Mouse (Mus musculus) Patski (cell line): Measurements from ENCODE around the gene Men1. TPM values are rescaled to one million over a fixed set of nuclear protein-coding genes. Genes with fewer than 3 reads are reported as not detected.

Experiments
- ATAC-seq: fragments of 100-300 bp; one replicate; pipeline ENCODE4 v1.8.0; 2021
- CTCF ChIA-PET: fragments of 350-600 bp; sonication (Branson Sonifier 250); formaldehyde crosslinking; loops from one replicate; lab custom pipeline; 2022; ENCODE audit warnings: inconsistent platforms; lab: Charles Lee
- POLR2A ChIA-PET: fragments of 350-600 bp; sonication (Branson Sonifier 250); formaldehyde crosslinking; loops from one replicate; lab custom pipeline; 2022; ENCODE audit warnings: antibody characterized with exemption, inconsistent platforms; lab: Charles Lee
- DNase-seq: peaks from one replicate; pipeline ENCODE4 v3.0.0-alpha.2; 2011; ENCODE audit warnings: low read depth, low spot score
- H3K27me3 ChIP-seq: fragments of 371-371 bp; one replicate; pipeline ENCODE4 v1.5.1; 2021
- CTCF ChIP-seq: fragments of 100-300 bp; IDR thresholded peaks from one replicate; pipeline ENCODE4 v1.5.1; 2021
- in situ Hi-C: fragments of 300-500 bp; cut with MboI; formaldehyde crosslinking; loops from 3 replicates; pipeline ENCODE4 v1.11.1; 2018; ENCODE audit warnings: low pct_unique_long_range_greater_than_20kb, mixed read lengths
- polyA plus RNA-seq: library from polyadenylated mRNA; unstranded; gene quantifications from one replicate; pipeline ENCODE4 v1.2.3, GENCODE M21; 2021

The Men1 gene
- polyA plus RNA-seq, 1 experiment from 2014 or later = 63.2 TPM

- POLR2A ChIA-PET = no interaction called here
- in situ Hi-C loops = no loop called here
- no peak for TF ChIP-seq CTCF
- CTCF ChIA-PET = interaction anchor here (1.0 to 2.6 kb wide), 2 partner anchors 10 to 16 kb away, joined by 6 read pairs; no protein-coding TSS in a partner anchor
- DNase-seq = no peak
- no peaks in the 10 kb centered on the region for H3K27me3 ChIP-seq
- no peak for ATAC-seq
These were observed 19.2 kb upstream of the Men1 start for GRCm38 (mm10) chr19:6315573-6315972.

DNA sequence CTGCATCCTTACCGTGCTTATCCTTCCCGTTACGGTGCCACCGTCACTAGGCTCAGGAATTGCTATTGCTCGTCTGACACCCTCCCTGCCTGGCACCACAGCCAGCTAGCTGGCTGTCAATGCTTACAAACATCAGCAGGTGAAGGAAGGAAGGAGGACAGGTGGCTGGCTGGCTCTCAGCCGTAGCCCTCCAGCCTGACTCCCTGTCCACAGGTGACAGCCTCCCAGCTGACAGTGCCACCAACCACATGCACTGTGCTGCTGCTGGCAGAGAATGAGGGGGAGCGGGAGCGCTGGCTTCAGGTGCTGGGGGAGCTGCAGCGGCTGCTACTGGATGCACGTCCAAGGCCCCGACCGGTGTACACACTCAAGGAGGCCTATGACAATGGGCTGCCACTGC, 16.6 kb upstream of the Men1 start:
- no peak for TF ChIP-seq CTCF
- ATAC-seq (no peak), DNase-seq (no peak)
- ChIA-PET CTCF (interaction anchor here (1.8 kb wide), 1 partner anchor 14 kb away, joined by 4 read pairs; no protein-coding TSS in a partner anchor), POLR2A (no interaction called here)
- H3K27me3 ChIP-seq = no peaks in the 10 kb centered on the region
- in situ Hi-C loops = no loop called here

DNA sequence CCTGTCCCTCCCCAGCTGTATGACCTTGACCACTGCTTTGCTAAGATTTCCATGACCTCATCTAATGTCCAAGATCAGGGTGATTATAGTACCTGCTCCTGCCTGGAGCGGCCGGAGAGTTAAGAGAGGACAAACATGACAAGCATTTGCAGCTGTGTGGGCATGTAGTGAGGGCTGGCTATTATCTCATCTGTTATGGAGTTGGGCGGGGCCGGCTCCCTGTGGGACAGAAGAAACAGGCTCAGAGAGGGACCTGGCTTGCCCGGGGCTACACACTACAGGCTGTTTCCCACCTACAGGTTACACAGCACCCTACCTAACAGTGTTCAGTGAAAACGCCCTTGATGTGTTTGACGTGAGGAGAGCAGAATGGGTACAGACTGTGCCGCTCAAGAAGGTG, 13.4 kb upstream of the Men1 start:
- no peak for DNase-seq
- ChIA-PET CTCF (interaction anchor here (0.9 to 1.2 kb wide), 3 partner anchors 10 to 45 kb away, joined by 3 to 6 read pairs (median 3); partner anchors contain the start of gene Ehd1), POLR2A (no interaction called here)
- TF ChIP-seq CTCF = no peak
- in situ Hi-C loops = no loop called here
- no peak for ATAC-seq
- H3K27me3 ChIP-seq = no peaks in the 10 kb centered on the region

DNA sequence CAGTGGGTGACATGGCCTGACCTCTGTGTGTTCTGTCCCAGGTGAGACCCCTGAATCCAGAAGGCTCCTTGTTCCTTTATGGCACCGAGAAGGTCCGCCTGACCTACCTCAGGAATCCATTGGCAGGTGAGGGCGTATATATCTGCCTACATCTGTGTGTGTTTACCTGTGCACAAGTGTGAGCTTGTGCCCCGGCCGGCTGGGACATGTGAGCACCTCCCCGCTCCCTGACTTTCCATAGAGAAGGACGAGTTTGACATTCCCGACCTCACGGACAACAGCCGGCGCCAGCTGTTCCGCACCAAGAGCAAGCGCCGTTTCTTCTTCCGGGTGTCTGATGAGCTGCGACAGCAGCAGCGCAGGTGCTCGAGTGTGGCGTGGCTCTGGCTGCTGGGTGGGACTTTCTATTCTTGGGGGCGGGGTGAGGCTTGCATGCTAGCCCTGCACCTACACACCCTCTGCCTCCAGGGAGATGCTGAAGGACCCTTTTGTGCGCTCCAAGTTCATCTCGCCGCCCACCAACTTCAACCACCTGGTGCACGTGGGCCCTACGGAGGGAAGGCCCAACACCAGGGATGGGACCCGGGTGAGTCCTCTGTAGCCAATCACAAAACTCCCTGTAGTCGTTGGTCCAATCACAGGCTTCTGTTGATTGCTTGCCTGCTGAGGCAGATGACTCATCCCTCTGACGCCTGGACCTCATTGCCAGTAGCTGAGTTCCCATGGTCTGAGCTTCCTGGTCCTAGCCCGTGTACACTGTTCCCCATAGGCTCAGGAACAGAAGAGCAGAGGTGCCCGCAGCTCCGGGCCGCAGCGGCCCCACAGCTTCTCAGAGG, 12.8 kb upstream of the Men1 start:
- TF ChIP-seq CTCF = no peak
- in situ Hi-C loops = no loop called here
- ChIA-PET POLR2A (no interaction called here), CTCF (interaction anchor here (1.0 to 2.1 kb wide), 5 partner anchors 10 to 57 kb away, joined by 3 to 9 read pairs (median 3); partner anchors contain the start of gene Men1)
- ATAC-seq = no peak
- no peaks in the 10 kb centered on the region for H3K27me3 ChIP-seq
- no peak for DNase-seq

DNA sequence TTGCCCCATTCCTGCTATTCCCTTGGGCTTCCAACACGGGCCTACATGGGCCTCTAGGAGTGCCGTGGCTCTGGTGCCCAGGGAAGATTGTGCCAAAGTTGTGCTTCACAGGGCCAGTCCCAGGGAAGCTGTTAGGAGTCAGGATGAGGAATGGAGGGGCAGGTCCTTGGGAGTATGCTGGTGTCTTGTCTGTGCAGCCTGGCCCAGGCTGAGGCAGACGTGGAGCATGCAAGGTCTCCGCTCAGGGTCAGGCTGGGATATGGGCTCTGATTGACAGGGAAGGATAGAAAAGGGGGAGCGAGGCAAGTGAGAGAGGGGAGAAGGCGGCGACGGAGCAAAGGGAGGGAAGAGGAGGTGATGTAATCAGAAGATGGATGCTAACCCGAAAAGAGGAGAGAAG, 10.0 kb upstream of the Men1 start:
- in situ Hi-C loops = no loop called here
- ATAC-seq (no peak), DNase-seq (no peak)
- TF ChIP-seq CTCF = no peak
- CTCF ChIA-PET = interaction anchor here (0.6 to 1.5 kb wide), 2 partner anchors 10 to 59 kb away, joined by 3 to 6 read pairs; no protein-coding TSS in a partner anchor
- H3K27me3 ChIP-seq = no peaks in the 10 kb centered on the region
- POLR2A ChIA-PET = no interaction called here

DNA sequence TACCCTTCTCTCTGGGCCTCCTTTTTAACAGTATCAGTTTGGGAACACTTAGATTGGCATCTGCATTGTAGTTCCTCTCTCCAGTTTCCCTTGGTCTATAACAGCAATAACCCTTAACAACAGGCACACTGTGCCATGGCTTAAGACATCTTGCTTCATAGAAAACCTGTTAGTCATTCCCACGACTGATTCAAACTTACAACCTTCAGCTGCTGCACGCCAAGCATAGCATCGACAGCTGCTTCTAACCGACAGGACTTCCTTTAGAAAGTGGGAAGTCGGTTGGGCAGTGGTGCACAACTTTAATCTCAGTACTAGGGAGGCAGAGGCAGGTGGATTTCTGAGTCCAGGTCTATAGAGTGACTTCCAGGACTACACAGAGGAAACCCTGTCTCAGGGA, 3.6 kb upstream of the Men1 start:
- in situ Hi-C loops = loop anchor here (10.0 kb wide), 1 partner anchor 366 kb away; the partner anchor contains the start of gene Pola2
- TF ChIP-seq CTCF = no peak
- CTCF ChIA-PET = interaction anchor here (0.7 to 3.9 kb wide), 23 partner anchors 8 to 274 kb away, joined by 3 to 14 read pairs (median 4); partner anchors contain the start of genes Ehd1, Map4k2 and Mrpl49
- no peak for ATAC-seq
- DNase-seq = no peak
- POLR2A ChIA-PET = interaction anchor here (1.0 to 1.4 kb wide), 2 partner anchors 22 to 61 kb away, joined by 3 to 4 read pairs; no protein-coding TSS in a partner anchor
- H3K27me3 ChIP-seq = no peaks in the 10 kb centered on the region

DNA sequence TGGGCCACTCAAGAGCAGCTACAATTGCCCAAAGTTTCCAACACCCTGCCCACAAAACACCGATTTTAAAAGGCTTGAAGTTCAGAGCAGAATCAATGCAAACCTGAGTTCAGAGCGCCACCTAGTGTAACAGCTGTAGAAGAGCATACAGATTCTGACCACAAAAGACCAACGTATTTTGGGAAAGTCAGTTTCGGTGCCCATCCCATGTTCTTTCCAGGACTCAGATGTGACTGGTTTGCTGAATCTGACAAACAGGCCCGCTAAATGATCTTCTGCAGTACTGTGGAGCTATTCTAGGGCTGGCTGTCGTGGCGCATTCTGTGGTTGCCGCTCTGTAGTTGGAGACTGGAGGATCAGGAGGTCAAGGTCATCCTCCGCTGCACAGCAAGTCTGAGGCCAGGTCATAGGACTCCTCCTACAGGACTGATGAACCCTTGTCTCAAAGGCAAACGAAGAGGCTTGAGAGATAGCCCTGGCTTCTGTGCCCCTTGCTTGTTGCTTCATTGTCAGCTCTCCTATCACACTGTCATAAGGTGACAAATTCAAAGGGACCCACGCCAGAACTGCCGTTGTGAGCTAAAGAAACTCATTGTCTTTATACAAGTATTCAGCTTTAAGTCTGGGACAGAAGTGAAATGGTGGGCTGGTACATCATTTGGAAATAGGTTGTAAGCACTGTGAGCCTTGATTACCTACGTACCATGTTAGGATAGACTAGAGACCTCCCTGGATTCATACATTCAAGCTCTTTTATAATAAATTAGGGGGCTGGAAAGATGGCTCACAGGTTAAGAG, 2.9 kb upstream of the Men1 start:
- TF ChIP-seq CTCF = no peak
- POLR2A ChIA-PET = interaction anchor here (1.0 to 1.4 kb wide), 2 partner anchors 9 to 22 kb away, joined by 4 read pairs; no protein-coding TSS in a partner anchor
- DNase-seq = no peak
- ATAC-seq = no peak
- in situ Hi-C loops = loop anchor here (10.0 kb wide), 1 partner anchor 367 kb away; the partner anchor contains the start of gene Pola2
- CTCF ChIA-PET = interaction anchor here (0.7 to 3.9 kb wide), 26 partner anchors 9 to 275 kb away, joined by 3 to 14 read pairs (median 4); partner anchors contain the start of genes Ehd1, Map4k2 and Mrpl49
- H3K27me3 ChIP-seq = no peaks in the 10 kb centered on the region

DNA sequence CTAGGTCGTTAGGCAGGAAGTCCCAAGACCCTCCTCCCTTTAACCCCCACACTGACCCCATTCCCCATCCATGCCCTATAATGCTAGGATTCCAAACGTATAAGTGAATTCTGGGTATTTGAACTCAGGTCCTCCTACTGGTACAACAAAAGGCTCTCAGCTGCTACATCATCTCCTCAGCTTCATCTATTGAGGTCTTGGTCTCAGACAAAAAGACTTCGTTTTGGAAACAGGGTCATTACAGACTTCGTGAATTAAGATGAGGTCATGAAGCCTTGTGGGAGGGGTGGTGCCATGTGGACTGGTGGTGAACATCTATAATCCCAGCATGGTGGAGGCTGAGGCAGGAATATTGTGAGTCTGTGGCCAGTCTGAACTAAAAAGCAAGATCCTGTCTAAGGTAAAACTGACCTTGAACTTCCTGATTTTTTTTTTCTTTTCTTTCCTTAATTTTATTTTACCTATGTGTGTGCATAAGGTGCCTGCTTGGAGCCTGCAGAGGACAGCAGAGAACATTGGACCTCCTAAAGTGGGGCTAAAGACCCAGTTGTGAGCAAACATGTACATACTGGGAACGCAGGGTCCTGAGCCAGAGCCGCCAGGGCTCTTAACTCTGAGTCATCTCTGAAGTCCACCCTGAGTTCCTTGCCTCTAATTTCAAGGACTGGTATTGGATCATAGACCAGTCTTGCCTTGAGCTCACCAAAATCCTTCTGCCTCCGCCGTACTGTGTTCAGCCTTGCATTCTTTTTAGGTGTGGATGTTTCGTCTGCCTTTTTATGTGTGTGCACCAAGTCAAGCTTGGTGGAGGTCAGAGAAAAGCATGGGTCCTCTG, 801 bp upstream of the Men1 start:
- ChIA-PET CTCF (interaction anchor here (0.9 to 3.9 kb wide), 6 partner anchors 11 to 193 kb away, joined by 3 to 14 read pairs (median 4); partner anchors contain the start of genes Arl2 and Batf2), POLR2A (interaction anchor here (0.5 to 1.1 kb wide), 2 partner anchors 36 to 144 kb away, joined by 3 read pairs; no protein-coding TSS in a partner anchor)
- ATAC-seq = no peak
- no peak for TF ChIP-seq CTCF
- no peak for DNase-seq
- in situ Hi-C loops = loop anchor here (10.0 kb wide), 1 partner anchor 369 kb away; the partner anchor contains the start of gene Pola2
- H3K27me3 ChIP-seq = no peaks in the 10 kb centered on the region

DNA sequence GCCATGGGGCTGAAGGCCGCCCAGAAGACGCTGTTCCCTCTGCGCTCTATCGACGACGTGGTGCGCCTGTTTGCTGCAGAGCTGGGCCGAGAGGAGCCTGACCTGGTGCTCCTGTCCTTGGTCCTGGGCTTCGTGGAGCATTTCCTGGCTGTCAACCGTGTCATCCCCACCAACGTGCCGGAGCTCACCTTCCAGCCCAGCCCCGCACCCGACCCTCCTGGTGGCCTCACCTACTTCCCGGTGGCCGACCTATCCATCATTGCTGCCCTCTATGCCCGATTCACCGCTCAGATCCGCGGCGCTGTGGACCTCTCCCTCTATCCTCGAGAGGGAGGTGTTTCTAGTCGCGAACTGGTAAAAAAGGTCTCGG, 664 bp downstream of the Men1 start:
- TF ChIP-seq CTCF = no peak
- ChIA-PET CTCF (interaction anchor here (0.9 kb wide), 1 partner anchor 74 kb away, joined by 3 read pairs; no protein-coding TSS in a partner anchor), POLR2A (interaction anchor here (0.6 kb wide), 1 partner anchor 19 kb away, joined by 3 read pairs; no protein-coding TSS in a partner anchor)
- DNase-seq (no peak), ATAC-seq (peak; percentile 6)
- in situ Hi-C loops = loop anchor here (10.0 kb wide), 1 partner anchor 371 kb away; the partner anchor contains the start of gene Pola2
- H3K27me3 ChIP-seq = no peaks in the 10 kb centered on the region
